Mouse (Mus musculus): ENCODE results near the gene Slit2. TPM values are rescaled to one million over a fixed set of nuclear protein-coding genes. Genes with fewer than 3 reads are reported as not detected.

Slit2 gene
- 11.9 and 14.1 TPM in 2 replicates for polyA plus RNA-seq (2012; rRNA removed)

- H3K4me1 ChIP-seq (ENCODE audit: control insufficient read depth, insufficient read depth, low read length) = no peaks in the 10 kb centered on the region
- 0 out of 2 replicates have a peak within 1 kb of the TSS, but pooled peaks have one; percentile 24 for H3K27ac ChIP-seq (ENCODE audit: insufficient read depth, low read length)
- TF ChIP-seq CTCF (IDR thresholded peaks at IDR 0.05; ENCODE audit: extremely low read depth, insufficient read depth, low read length) (no peak), POLR2A (IDR thresholded peaks at IDR 0.05; ENCODE audit: extremely low read depth, insufficient read depth, low read length) (no peak)
- peak within 1 kb of the TSS; percentile 69 for H3K4me3 ChIP-seq (ENCODE audit: insufficient read depth, low read length)
Measured at GRCm38 (mm10) chr5:47982941-47983701, at the start of gene Slit2. TSS of gene Slit2 (plus strand) at chr5:47983138.

- TF ChIP-seq CTCF (IDR thresholded peaks at IDR 0.05; ENCODE audit: extremely low read depth, insufficient read depth, low read length) (no peak), POLR2A (IDR thresholded peaks at IDR 0.05; ENCODE audit: extremely low read depth, insufficient read depth, low read length) (no peak)
- no peaks in the 10 kb centered on the region for H3K4me1 ChIP-seq (ENCODE audit: control insufficient read depth, insufficient read depth, low read length)
- H3K27ac ChIP-seq (ENCODE audit: insufficient read depth, low read length) = no peak overlapping the region
- no peak overlapping the region for H3K4me3 ChIP-seq (ENCODE audit: insufficient read depth, low read length)
Measured at GRCm38 (mm10) chr5:47938586-47939372, 44.2 kb upstream of the Slit2 start.

DNA sequence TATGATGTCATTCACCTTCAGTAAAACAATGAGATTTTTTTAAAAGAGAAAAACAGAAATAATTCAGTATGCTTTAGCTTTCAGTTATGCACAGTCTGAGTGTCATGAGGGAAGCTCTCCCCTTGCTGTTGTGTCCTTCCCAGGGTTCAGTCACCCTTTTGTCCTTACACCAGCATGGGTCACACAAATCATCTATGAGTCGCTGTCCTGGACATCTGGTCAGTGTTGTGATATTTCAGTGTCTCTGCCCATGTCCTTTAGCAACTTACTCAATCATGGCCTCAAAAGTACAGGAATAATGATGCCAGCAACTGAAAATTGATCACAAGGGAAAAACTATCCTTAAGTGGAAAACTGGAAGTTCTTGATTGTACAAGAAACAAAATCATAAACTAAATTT, 26.5 kb upstream of the Slit2 start:
- Histone ChIP-seq H3K4me3 (ENCODE audit: insufficient read depth, low read length) (no peak overlapping the region), H3K27ac (ENCODE audit: insufficient read depth, low read length) (no peak overlapping the region), H3K4me1 (ENCODE audit: control insufficient read depth, insufficient read depth, low read length) (no peaks in the 10 kb centered on the region)
- TF ChIP-seq CTCF (IDR thresholded peaks at IDR 0.05; ENCODE audit: extremely low read depth, insufficient read depth, low read length) (no peak), POLR2A (IDR thresholded peaks at IDR 0.05; ENCODE audit: extremely low read depth, insufficient read depth, low read length) (no peak)

GRCm38 (mm10) chr5:47975795-47976194, 7.1 kb upstream of the Slit2 start:
- Histone ChIP-seq H3K4me1 (ENCODE audit: control insufficient read depth, insufficient read depth, low read length) (no peaks in the 10 kb centered on the region), H3K27ac (ENCODE audit: insufficient read depth, low read length) (no peak overlapping the region), H3K4me3 (ENCODE audit: insufficient read depth, low read length) (no peak overlapping the region)
- no peak for TF ChIP-seq POLR2A (IDR thresholded peaks at IDR 0.05; ENCODE audit: extremely low read depth, insufficient read depth, low read length)

GRCm38 (mm10) chr5:47979371-47979770, 3.6 kb upstream of the Slit2 start:
- no peak overlapping the region for H3K27ac ChIP-seq (ENCODE audit: insufficient read depth, low read length)
- TF ChIP-seq CTCF (IDR thresholded peaks at IDR 0.05; ENCODE audit: extremely low read depth, insufficient read depth, low read length) (peak; percentile 64), POLR2A (IDR thresholded peaks at IDR 0.05; ENCODE audit: extremely low read depth, insufficient read depth, low read length) (no peak)

DNA sequence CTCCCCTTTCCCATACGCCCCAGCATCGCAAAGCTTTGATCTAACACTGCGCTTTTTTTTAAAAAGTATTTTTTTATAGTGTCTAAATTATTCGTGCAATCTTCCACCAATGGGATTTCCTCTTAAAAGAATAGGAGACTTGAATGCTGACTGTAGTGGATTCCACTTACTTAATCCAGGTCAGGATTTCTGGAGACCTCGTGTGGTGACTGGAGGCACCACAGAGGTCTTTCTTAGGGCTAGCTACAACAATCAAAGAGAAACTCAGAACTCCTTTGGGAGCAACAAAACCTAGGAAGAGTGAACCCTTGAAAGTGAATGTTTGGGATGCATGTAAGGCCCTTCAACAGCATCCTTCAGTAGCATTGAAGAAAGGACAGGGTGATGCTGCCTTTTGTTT, 2.5 kb upstream of the Slit2 start:
- TF ChIP-seq POLR2A (IDR thresholded peaks at IDR 0.05; ENCODE audit: extremely low read depth, insufficient read depth, low read length) (no peak), CTCF (IDR thresholded peaks at IDR 0.05; ENCODE audit: extremely low read depth, insufficient read depth, low read length) (no peak)
- Histone ChIP-seq H3K27ac (ENCODE audit: insufficient read depth, low read length) (no peak overlapping the region), H3K4me3 (ENCODE audit: insufficient read depth, low read length) (no peak overlapping the region), H3K4me1 (ENCODE audit: control insufficient read depth, insufficient read depth, low read length) (no peaks in the 10 kb centered on the region)

More at GRCm38 (mm10) chr5:47979371-47979770, 3.6 kb upstream of the Slit2 start:
- Histone ChIP-seq H3K4me1 (ENCODE audit: control insufficient read depth, insufficient read depth, low read length) (no peaks in the 10 kb centered on the region), H3K4me3 (ENCODE audit: insufficient read depth, low read length) (no peak overlapping the region)

- Histone ChIP-seq H3K27ac (ENCODE audit: insufficient read depth, low read length) (no peak overlapping the region), H3K4me3 (ENCODE audit: insufficient read depth, low read length) (no peak overlapping the region), H3K4me1 (ENCODE audit: control insufficient read depth, insufficient read depth, low read length) (no peaks in the 10 kb centered on the region)
- TF ChIP-seq CTCF (IDR thresholded peaks at IDR 0.05; ENCODE audit: extremely low read depth, insufficient read depth, low read length) (no peak), POLR2A (IDR thresholded peaks at IDR 0.05; ENCODE audit: extremely low read depth, insufficient read depth, low read length) (no peak)
Measured at GRCm38 (mm10) chr5:47981951-47982350, 987 bp upstream of the Slit2 start.

DNA sequence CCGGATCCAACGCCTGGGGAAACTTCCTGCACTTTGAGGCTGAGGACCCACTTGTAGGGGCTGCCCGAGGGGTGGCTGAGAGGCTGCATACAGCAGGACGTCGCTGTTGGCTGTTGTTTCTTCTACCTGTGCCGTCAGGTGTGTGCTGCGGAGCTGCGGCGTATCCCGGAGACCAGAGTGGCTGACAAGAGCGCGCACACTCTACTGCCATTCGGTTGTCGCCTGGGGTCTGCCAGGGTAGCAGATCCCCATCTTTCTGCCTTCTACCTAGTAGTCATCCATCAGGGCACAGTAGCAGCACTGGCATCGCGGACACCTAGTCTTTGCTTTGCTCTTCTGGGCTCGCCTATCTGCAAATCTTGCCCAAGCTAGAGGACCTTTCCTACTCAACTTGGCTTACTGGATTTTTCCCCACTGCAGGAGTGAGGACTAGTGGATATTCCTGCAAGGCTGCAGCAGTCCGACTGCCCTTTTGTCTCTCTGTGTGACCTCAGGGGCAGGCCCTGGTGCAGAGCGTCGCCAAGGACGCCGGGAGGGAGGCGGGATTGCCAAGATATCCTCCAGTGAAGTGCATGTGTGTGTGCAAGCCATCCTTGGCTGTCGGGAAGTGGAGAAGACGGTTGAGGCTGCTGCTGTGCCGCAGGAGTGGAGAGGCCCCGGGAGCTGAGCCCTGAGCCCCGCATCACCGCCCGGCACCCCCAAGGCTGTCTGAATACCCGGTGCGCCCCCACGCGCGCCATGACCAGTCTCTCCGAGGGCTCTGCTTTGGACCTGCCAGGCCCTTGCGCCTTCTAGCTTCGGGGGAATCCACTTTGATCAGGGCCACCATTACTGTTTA, 1.0 kb downstream of the Slit2 start:
- no peaks in the 10 kb centered on the region for H3K4me1 ChIP-seq (ENCODE audit: control insufficient read depth, insufficient read depth, low read length)
- H3K27ac ChIP-seq (ENCODE audit: insufficient read depth, low read length) = 0 out of 2 replicates have a peak overlapping the region, but pooled peaks have one; percentile 24
- TF ChIP-seq CTCF (IDR thresholded peaks at IDR 0.05; ENCODE audit: extremely low read depth, insufficient read depth, low read length) = no peak
- no peak for TF ChIP-seq POLR2A (IDR thresholded peaks at IDR 0.05; ENCODE audit: extremely low read depth, insufficient read depth, low read length)
- H3K4me3 ChIP-seq (ENCODE audit: insufficient read depth, low read length) = peak overlapping the region; percentile 69

- TF ChIP-seq POLR2A (IDR thresholded peaks at IDR 0.05; ENCODE audit: extremely low read depth, insufficient read depth, low read length) (no peak), CTCF (IDR thresholded peaks at IDR 0.05; ENCODE audit: extremely low read depth, insufficient read depth, low read length) (no peak)
- H3K27ac ChIP-seq (ENCODE audit: insufficient read depth, low read length) = no peak overlapping the region
- peak overlapping the region; percentile 69 for H3K4me3 ChIP-seq (ENCODE audit: insufficient read depth, low read length)
- H3K4me1 ChIP-seq (ENCODE audit: control insufficient read depth, insufficient read depth, low read length) = no peaks in the 10 kb centered on the region
Measured at GRCm38 (mm10) chr5:47984584-47985197, 1.8 kb downstream of the Slit2 start.
